Mouse (Mus musculus) embryonic facial prominence, embryonic 14.5 days (tissue): Measurements from ENCODE around the gene Hhat. TPM values are rescaled to one million over a fixed set of nuclear protein-coding genes. Genes with fewer than 3 reads are reported as not detected.

Source experiments
- ATAC-seq: fragments of 200-750 bp; cut with Nextera tagmentation; 2 replicates; pipeline ENCODE4 v1.8.0; 2017; ENCODE audit warnings: low read depth, moderate number of reproducible peaks, moderate TSS enrichment
- DNase-seq: peaks from one replicate; pipeline ENCODE4 v3.0.0-alpha.2; 2015; ENCODE audit warnings: low spot score
- H3K27ac ChIP-seq: fragments of 300-500 bp; sonication (generic); replicated peaks from 2 replicates; pipeline ENCODE4 v1.5.1; 2014; ENCODE audit warnings: low read depth, mild to moderate bottlenecking, low read length, moderate library complexity
- H3K27me3 ChIP-seq: fragments of 300-500 bp; sonication (generic); replicated peaks from 2 replicates; pipeline ENCODE4 v1.6.1; 2014; ENCODE audit warnings: low read length; ENCODE audit not compliant: control insufficient read depth, insufficient read depth
- H3K36me3 ChIP-seq: fragments of 300-500 bp; sonication (generic); 2 replicates; pipeline ENCODE4 v1.6.1; 2014; ENCODE audit warnings: low read length, mixed read lengths; ENCODE audit not compliant: control insufficient read depth, insufficient read depth
- H3K4me1 ChIP-seq: fragments of 300-500 bp; sonication (generic); 2 replicates; pipeline ENCODE4 v1.6.1; 2014; ENCODE audit warnings: antibody characterized with exemption, low read length; ENCODE audit not compliant: control insufficient read depth, insufficient read depth
- H3K4me2 ChIP-seq: fragments of 300-500 bp; sonication (generic); 2 replicates; pipeline ENCODE4 v1.6.1; 2014; ENCODE audit warnings: low read depth, mild to moderate bottlenecking, low read length, moderate library complexity, mixed read lengths
- H3K4me3 ChIP-seq: fragments of 300-500 bp; sonication (generic); 2 replicates; pipeline ENCODE4 v1.5.1; 2014; ENCODE audit warnings: low read depth, mild to moderate bottlenecking, low read length
- H3K9ac ChIP-seq: fragments of 300-500 bp; sonication (generic); 2 replicates; pipeline ENCODE4 v1.6.1; 2014; ENCODE audit warnings: low read depth, mild to moderate bottlenecking, low read length, moderate library complexity, mixed read lengths
- H3K9me3 ChIP-seq: fragments of 300-500 bp; sonication (generic); 2 replicates; pipeline ENCODE4 v1.6.1; 2016; ENCODE audit warnings: low read length; ENCODE audit not compliant: control insufficient read depth
- WGBS: fragments of 180-500 bp; shearing (Covaris S2); extraction: QIAGEN DNeasy Blood & Tissue Kit; methylation state at CpG from one replicate; pipeline ENCODE4 v1.1.7; 2014; 5-methylcytosine and 5-hydroxymethylcytosine counted together
- polyA plus RNA-seq: library from polyadenylated mRNA; unstranded; fragments of >200 nt; fragmentation: Nextera tagmentation; extraction: Ambion mirVana; gene quantifications from 2 replicates; pipeline ENCODE4 v1.2.1, GENCODE M21; 2014

Hhat gene
- polyA plus RNA-seq, 1 experiment from 2014 or later, result 9.3 TPM

GRCm38 (mm10) chr1:192480072-192480784 is 290.8 kb downstream of the Hhat start:
- H3K27ac ChIP-seq, result no peak overlapping the region
- no peak overlapping the region for H3K4me2 ChIP-seq
- H3K4me3 ChIP-seq, result no peak overlapping the region
- WGBS, result 85% methylated on average over 8 of the region's 8 CpGs
- DNase-seq (no peak), ATAC-seq (no peak)
- H3K27me3 ChIP-seq, result no peaks in the 10 kb centered on the region
- no peak overlapping the region for H3K9ac ChIP-seq
- no peaks in the 10 kb centered on the region for H3K9me3 ChIP-seq
- no peaks in the 10 kb centered on the region for H3K4me1 ChIP-seq
- no peaks in the 10 kb centered on the region for H3K36me3 ChIP-seq

GRCm38 (mm10) chr1:192478176-192478575 is 292.8 kb downstream of the Hhat start:
- H3K27ac ChIP-seq, result no peak overlapping the region
- H3K9ac ChIP-seq, result no peak overlapping the region
- no peak overlapping the region for H3K4me3 ChIP-seq
- H3K36me3 ChIP-seq, result no peaks in the 10 kb centered on the region
- DNase-seq (no peak), ATAC-seq (no peak)
- WGBS, result 78% methylated on average over 5 of the region's 5 CpGs
- no peaks in the 10 kb centered on the region for H3K9me3 ChIP-seq
- no peaks in the 10 kb centered on the region for H3K4me1 ChIP-seq
- no peak overlapping the region for H3K4me2 ChIP-seq
- H3K27me3 ChIP-seq, result no peaks in the 10 kb centered on the region

DNA sequence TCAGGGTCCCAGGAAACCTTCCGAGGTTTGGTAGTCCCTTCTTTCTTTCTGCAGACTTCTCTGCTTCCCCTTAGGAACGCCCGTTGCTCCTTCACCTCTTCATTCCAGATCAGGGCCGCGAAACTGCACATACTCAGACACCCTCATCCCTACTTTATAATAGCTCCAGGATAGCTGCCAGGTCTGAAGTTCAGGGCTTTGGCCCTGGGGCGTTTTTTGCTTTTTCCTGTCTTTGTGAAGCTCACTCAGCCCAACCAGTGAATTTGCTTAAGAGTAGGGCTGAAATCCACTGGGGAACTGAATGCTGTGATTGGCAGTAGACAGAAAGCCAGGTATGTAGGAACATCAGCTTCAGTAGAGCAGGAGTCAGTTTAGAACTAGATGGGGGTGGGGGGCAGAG is 293.5 kb downstream of the Hhat start:
- Histone ChIP-seq H3K9me3 (no peaks in the 10 kb centered on the region), H3K4me2 (no peak overlapping the region), H3K9ac (no peak overlapping the region), H3K4me3 (no peak overlapping the region), H3K27me3 (no peaks in the 10 kb centered on the region), H3K27ac (no peak overlapping the region), H3K36me3 (no peaks in the 10 kb centered on the region), H3K4me1 (no peaks in the 10 kb centered on the region)
- DNase-seq (peak; percentile 22), ATAC-seq (no peak)
- WGBS, result 49% methylated on average over 6 of the region's 6 CpGs

DNA sequence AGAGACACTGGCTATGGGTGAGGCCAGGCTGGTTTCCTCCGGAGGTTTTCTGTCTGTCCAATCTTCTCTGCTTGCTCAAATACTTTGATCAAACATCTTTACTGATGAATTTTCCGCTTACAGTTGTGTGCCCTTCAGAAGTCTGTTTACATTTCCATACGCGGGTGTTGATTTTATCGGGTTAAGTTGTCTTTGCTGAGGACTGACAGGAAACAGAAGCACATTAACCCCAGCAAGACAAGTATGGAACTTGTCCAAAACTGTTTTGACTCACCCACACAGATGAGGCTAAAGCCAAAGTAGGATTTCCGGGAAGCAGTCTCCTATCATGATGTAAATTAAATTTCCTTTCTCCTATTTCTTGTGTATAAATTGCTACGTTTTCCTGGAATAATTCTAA is 294.3 kb downstream of the Hhat start:
- DNase-seq (peak; percentile 32), ATAC-seq (no peak)
- no peak overlapping the region for H3K4me3 ChIP-seq
- H3K9ac ChIP-seq, result no peak overlapping the region
- WGBS, result 55% methylated on average over 7 of the region's 7 CpGs
- no peaks in the 10 kb centered on the region for H3K27me3 ChIP-seq
- H3K4me2 ChIP-seq, result no peak overlapping the region
- H3K27ac ChIP-seq, result no peak overlapping the region
- H3K9me3 ChIP-seq, result no peaks in the 10 kb centered on the region
- no peaks in the 10 kb centered on the region for H3K36me3 ChIP-seq
- H3K4me1 ChIP-seq, result no peaks in the 10 kb centered on the region

- no peak overlapping the region for H3K4me3 ChIP-seq
- H3K9ac ChIP-seq, result no peak overlapping the region
- H3K9me3 ChIP-seq, result no peaks in the 10 kb centered on the region
- no peak overlapping the region for H3K4me2 ChIP-seq
- no peak overlapping the region for H3K27ac ChIP-seq
- DNase-seq, result no peak
- no peaks in the 10 kb centered on the region for H3K27me3 ChIP-seq
- ATAC-seq, result no peak
- no peaks in the 10 kb centered on the region for H3K36me3 ChIP-seq
- H3K4me1 ChIP-seq, result no peaks in the 10 kb centered on the region
- 87% methylated on average over 6 of the region's 6 CpGs for WGBS
Observed at GRCm38 (mm10) chr1:192473134-192473533, 297.9 kb downstream of the Hhat start.

DNA sequence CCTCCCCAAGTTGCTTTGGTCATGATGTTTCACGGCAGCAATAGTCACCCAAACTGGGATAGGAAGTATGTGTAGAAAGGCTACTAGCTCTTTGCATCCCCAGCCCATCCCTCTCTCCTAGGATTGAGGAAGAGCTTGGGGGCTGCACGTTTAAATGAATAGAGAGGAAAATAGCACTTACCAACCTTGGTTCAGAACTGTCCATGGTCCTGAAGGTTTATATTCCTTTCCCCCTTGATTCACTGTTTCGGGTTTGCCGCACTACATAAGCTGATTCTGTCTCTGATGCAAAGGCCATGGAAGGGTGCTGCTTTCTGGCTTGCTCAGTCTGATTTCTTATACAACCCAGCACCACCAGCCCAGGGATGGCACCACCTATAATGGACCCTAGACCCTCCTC is 298.7 kb downstream of the Hhat start:
- no peak overlapping the region for H3K4me2 ChIP-seq
- no peak overlapping the region for H3K9ac ChIP-seq
- H3K36me3 ChIP-seq, result no peaks in the 10 kb centered on the region
- H3K4me3 ChIP-seq, result no peak overlapping the region
- peak; percentile 81 for DNase-seq
- 55% methylated on average over 4 of the region's 4 CpGs for WGBS
- no peaks in the 10 kb centered on the region for H3K27me3 ChIP-seq
- H3K27ac ChIP-seq, result no peak overlapping the region
- H3K9me3 ChIP-seq, result no peaks in the 10 kb centered on the region
- ATAC-seq, result no peak
- no peaks in the 10 kb centered on the region for H3K4me1 ChIP-seq

DNA sequence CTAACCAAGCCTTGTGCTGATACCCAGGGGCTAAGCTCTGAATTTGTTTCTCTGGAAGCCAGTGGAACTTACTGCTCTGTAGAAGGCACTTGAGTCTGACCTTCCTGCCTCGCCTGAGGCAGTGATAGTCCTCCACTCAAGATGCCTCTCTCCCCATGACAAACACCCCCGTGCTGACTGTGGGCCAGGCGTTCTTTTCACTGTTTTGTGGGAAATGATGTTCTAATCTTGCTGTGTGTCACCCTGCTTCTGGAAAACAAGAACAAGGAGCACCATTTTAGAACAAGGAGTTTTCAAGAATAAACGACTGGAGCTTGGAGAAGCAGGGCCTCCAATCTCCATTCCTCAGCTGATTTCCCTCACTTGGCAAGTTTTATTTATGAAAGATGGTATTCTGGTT is 307.3 kb downstream of the Hhat start:
- no peak for ATAC-seq
- no peaks in the 10 kb centered on the region for H3K9me3 ChIP-seq
- H3K27me3 ChIP-seq, result no peaks in the 10 kb centered on the region
- H3K4me2 ChIP-seq, result no peak overlapping the region
- no peaks in the 10 kb centered on the region for H3K4me1 ChIP-seq
- no peak overlapping the region for H3K9ac ChIP-seq
- DNase-seq, result no peak
- H3K36me3 ChIP-seq, result no peaks in the 10 kb centered on the region
- WGBS, result 71% methylated on average over 4 of the region's 4 CpGs
- H3K4me3 ChIP-seq, result no peak overlapping the region
- H3K27ac ChIP-seq, result no peak overlapping the region

DNA sequence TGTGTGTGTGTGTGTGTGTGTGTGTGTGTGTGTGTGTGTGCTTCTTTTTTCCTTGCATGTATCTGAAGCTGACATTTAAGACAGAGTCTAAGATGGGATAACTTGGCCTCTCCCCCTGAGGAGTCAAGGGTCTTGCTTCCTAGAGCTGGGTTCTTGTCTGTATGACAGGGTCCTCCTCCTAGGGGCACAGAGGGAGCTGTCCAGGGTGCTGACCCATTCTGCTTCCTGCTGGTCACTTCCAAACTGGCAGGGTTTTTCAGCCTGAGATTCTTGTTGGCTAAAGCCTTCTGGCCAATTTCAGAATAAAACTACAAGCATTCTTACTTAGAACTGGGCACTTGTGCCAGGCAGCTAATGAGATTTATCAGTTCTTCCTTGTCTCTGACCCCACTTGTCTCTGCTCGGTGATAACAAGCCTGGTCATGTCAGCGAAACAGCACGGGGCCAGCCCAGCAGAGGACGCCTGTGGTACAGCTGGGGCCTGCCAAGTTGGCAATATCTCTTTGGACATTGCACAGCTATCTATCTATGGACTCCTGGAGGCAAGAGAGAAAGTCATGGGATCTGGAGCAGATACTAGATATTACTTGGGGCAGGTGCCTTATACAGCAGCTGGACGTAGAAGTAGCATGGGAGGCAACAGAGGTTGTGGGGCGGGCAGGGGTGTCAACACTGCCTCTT is 313.4 kb downstream of the Hhat start:
- Histone ChIP-seq H3K27ac (no peak overlapping the region), H3K4me3 (no peak overlapping the region), H3K9ac (no peak overlapping the region), H3K4me1 (no peaks in the 10 kb centered on the region), H3K4me2 (no peak overlapping the region), H3K36me3 (no peaks in the 10 kb centered on the region), H3K9me3 (no peaks in the 10 kb centered on the region), H3K27me3 (no peaks in the 10 kb centered on the region)
- 79% methylated on average over 6 of the region's 6 CpGs for WGBS
- peak; percentile 67 for DNase-seq
- no peak for ATAC-seq

GRCm38 (mm10) chr1:192457037-192457436 is 314.0 kb downstream of the Hhat start:
- no peak overlapping the region for H3K27ac ChIP-seq
- WGBS, result 48% methylated on average over 3 of the region's 3 CpGs
- H3K9ac ChIP-seq, result no peak overlapping the region
- no peaks in the 10 kb centered on the region for H3K4me1 ChIP-seq
- no peak overlapping the region for H3K4me2 ChIP-seq
- H3K9me3 ChIP-seq, result no peaks in the 10 kb centered on the region
- H3K4me3 ChIP-seq, result no peak overlapping the region
- no peaks in the 10 kb centered on the region for H3K36me3 ChIP-seq
- no peaks in the 10 kb centered on the region for H3K27me3 ChIP-seq
- DNase-seq, result no peak
- ATAC-seq, result no peak
